Mouse (Mus musculus) Muller cell, postnatal 12 days (primary cell): ENCODE measurements at regions not wholly inside any gene's neighbourhood (a gene's known extent, or its start where the extent isn't known, plus 50 kb on each side); places are given as distances from the start of the nearest gene placed in this dataset.

ENCODE experiments used
- DNase-seq: peaks from one replicate; pipeline ENCODE4 v3.0.0-alpha.2; 2015; ENCODE audit errors: inconsistent ontology term

- no peak for DNase-seq
Observed at GRCm38 (mm10) chr10:16592870-16593269, 1130.1 kb upstream of the Cited2 start.

GRCm38 (mm10) chr10:16600041-16600440, 1123.0 kb upstream of the Cited2 start:
- DNase-seq: no peak

GRCm38 (mm10) chr10:16600551-16601224, 1122.3 kb upstream of the Cited2 start:
- no peak for DNase-seq

- no peak for DNase-seq
Observed at GRCm38 (mm10) chr10:16601225-16601595, 1121.8 kb upstream of the Cited2 start.

GRCm38 (mm10) chr10:16608339-16608738, 1114.7 kb upstream of the Cited2 start:
- DNase-seq: no peak

- no peak for DNase-seq
Observed at GRCm38 (mm10) chr10:16618752-16619151, 1104.3 kb upstream of the Cited2 start.

- DNase-seq: no peak
Observed at GRCm38 (mm10) chr10:16619584-16619983, 1103.4 kb upstream of the Cited2 start.

GRCm38 (mm10) chr10:16620804-16621559, 1102.0 kb upstream of the Cited2 start:
- peak; percentile 31 for DNase-seq

GRCm38 (mm10) chr10:16622821-16623220, 1100.2 kb upstream of the Cited2 start:
- no peak for DNase-seq

- DNase-seq: no peak
Observed at GRCm38 (mm10) chr10:16633236-16633635, 1089.8 kb upstream of the Cited2 start.

- no peak for DNase-seq
Observed at GRCm38 (mm10) chr10:16635463-16635862, 1087.6 kb upstream of the Cited2 start.

- DNase-seq: peak; percentile 61
Observed at GRCm38 (mm10) chr10:16637006-16637405, 1086.0 kb upstream of the Cited2 start.

- DNase-seq: no peak
Observed at GRCm38 (mm10) chr10:16638111-16638510, 1084.9 kb upstream of the Cited2 start.

GRCm38 (mm10) chr10:16640136-16640535, 1082.9 kb upstream of the Cited2 start:
- no peak for DNase-seq

- no peak for DNase-seq
Observed at GRCm38 (mm10) chr10:16650120-16650519, 1072.9 kb upstream of the Cited2 start.

GRCm38 (mm10) chr10:16652450-16652849, 1070.6 kb upstream of the Cited2 start:
- no peak for DNase-seq

- DNase-seq: no peak
Observed at GRCm38 (mm10) chr10:16664483-16664882, 1058.5 kb upstream of the Cited2 start.

GRCm38 (mm10) chr10:16670286-16670685, 1052.7 kb upstream of the Cited2 start:
- no peak for DNase-seq

GRCm38 (mm10) chr10:16681001-16681400, 1042.0 kb upstream of the Cited2 start:
- no peak for DNase-seq

GRCm38 (mm10) chr10:16685352-16685751, 1037.7 kb upstream of the Cited2 start:
- DNase-seq: no peak

GRCm38 (mm10) chr10:16706976-16707375, 1016.0 kb upstream of the Cited2 start:
- DNase-seq: no peak

- DNase-seq: no peak
Observed at GRCm38 (mm10) chr10:16713143-16713542, 1009.9 kb upstream of the Cited2 start.

GRCm38 (mm10) chr10:16714065-16714464, 1009.0 kb upstream of the Cited2 start:
- DNase-seq: no peak
